Mouse (Mus musculus) bone marrow macrophage, adult 2 months (primary cell): ENCODE measurements around the gene Armh3.

Source experiments
- CTCF ChIP-seq: IDR thresholded peaks from 2 replicates; pipeline ENCODE4 v1.5.1; 2012; ENCODE audit warnings: low read depth, mild to moderate bottlenecking, low read length, moderate library complexity
- POLR2A ChIP-seq: IDR thresholded peaks from 2 replicates; pipeline ENCODE4 v1.6.1; 2012; ENCODE audit warnings: mild to moderate bottlenecking, low read depth, low read length, borderline replicate concordance

DNA sequence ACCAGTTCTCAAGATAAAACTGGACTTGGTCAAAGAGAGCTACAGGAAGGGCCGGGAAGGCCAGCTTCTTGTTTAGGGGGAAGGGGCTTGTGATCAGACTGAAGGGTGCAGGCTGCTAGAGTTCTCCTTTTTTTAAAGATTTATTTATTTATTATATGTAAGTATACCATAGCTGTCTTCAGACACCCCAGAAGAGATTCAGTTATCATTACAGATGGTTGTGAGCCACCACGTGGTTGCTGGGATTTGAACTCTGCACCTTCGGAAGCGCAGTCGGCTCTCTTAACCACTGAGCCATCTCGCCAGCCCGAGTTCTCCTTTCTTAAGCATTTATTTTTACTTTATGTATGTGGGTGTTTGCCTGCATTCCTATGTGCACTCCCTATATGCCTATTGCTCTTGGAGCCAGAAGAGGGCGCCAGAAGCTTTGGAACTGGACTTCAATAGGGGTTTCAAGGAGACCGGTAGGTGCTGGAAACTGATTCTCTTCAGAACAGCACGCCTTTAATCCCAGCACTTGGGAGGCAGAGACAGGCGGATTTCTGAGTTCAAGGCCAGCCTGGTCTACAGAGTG lies 30.5 kb upstream of the Armh3 start:
- TF ChIP-seq CTCF (no peak), POLR2A (no peak)
